Mouse (Mus musculus): ENCODE results near the gene Pcyt1b.

- TF ChIP-seq CTCF (IDR thresholded peaks at IDR 0.05; ENCODE audit: extremely low read depth, insufficient read depth, low read length): no peak
- TF ChIP-seq POLR2A (IDR thresholded peaks at IDR 0.05; ENCODE audit: extremely low read depth, insufficient read depth, low read length): no peak
Observed at GRCm38 (mm10) chrX:93700528-93701225, 46.0 kb downstream of the Pcyt1b start.

All from cortical plate, adult 2 months (tissue).